Mouse (Mus musculus) gastrocnemius, adult 18-20 months (tissue): ENCODE measurements around the gene Rpe. TPM values are rescaled to one million over a fixed set of nuclear protein-coding genes. Genes with fewer than 3 reads are reported as not detected.
"Not testable (repeated sequence)": the region's sequence is repeated elsewhere in the genome, so short reads cannot be mapped to it uniquely, and the experiment has no call there.

ENCODE experiments used
- DNase-seq: peaks from one replicate; pipeline ENCODE4 v3.0.0; 2021; ENCODE audit warnings: low spot score
- long read RNA-seq, 2 experiments: library from polyadenylated mRNA; stranded (forward); transcript quantifications; one replicate each; pipeline ENCODE4 v2.0.0; 2021
- total RNA-seq, 2 experiments: library from RNA; stranded (reverse); gene quantifications; 2 replicates each; pipeline ENCODE4 v1.2.3; 2021

Rpe gene
- 10 to 100 TPM in 1 of 2 experiments, 1 to 10 TPM in 1; 9.6 to 11.0 TPM for total RNA-seq
- long read RNA-seq, experiment 1, transcript Rpe-201 (6 exons, 2,692 nt): major isoform, 8 of 18 reads
- long read RNA-seq, experiment 1, partial matches to known transcripts: 1 of 18 reads
- long read RNA-seq, experiment 1, other reads (novel, unspliced or antisense): 8 of 18 reads
- long read RNA-seq, experiment 2, transcript Rpe-201 (6 exons, 2,692 nt): major isoform, 8 of 15 reads
- long read RNA-seq, experiment 2, partial matches to known transcripts: 1 of 15 reads
- long read RNA-seq, experiment 2, other reads (novel, unspliced or antisense): 4 of 15 reads

GRCm38 (mm10) chr1:66700693-66701575, at the start of gene Rpe:
Rpe (plus strand) TSS chr1:66700831.
- DNase-seq: peak; percentile 92

- DNase-seq: no peak
These were observed 45.4 kb upstream of the Rpe start for GRCm38 (mm10) chr1:66655119-66655746.

DNA sequence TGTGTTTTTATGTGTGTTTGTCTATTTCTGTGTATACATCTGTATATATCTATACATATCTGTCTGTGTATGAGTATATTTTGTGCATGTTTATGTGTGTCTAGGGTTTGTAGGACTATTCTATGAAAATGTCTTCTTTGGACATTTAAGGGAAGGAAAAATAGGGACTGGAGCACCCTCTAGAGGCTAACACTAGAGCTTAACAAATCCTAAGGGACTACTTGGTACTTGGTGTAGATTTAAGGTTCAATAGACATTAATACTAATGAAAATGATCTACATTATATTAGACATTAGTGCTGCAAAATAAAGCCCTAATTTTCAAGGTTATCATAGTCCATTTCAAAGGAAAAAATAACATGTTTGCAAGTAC, 44.9 kb upstream of the Rpe start:
- DNase-seq: no peak

- DNase-seq: no peak
These were observed 29.2 kb upstream of the Rpe start for GRCm38 (mm10) chr1:66671475-66671874.

- DNase-seq: no peak
These were observed 27.8 kb upstream of the Rpe start for GRCm38 (mm10) chr1:66672812-66673211.

DNA sequence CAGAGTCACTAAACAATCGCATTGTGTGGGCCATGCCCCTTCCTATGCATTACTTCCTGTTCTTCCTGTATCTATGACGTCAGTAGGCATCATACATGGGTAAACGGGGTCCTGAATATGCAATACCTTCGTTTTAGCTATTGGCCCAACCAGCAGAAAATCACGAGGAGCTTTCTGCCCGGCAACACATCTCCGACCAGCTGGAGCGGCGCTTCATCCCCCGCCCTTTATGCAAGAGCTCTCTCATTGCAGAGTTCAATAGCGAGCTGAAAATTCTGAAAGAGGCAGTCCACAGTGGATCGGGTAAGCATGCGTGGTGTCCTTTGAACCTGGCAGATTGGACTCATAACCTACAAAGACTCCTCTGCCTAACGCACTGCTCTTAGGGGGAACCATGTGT, 22.7 kb upstream of the Rpe start:
- no peak for DNase-seq

DNA sequence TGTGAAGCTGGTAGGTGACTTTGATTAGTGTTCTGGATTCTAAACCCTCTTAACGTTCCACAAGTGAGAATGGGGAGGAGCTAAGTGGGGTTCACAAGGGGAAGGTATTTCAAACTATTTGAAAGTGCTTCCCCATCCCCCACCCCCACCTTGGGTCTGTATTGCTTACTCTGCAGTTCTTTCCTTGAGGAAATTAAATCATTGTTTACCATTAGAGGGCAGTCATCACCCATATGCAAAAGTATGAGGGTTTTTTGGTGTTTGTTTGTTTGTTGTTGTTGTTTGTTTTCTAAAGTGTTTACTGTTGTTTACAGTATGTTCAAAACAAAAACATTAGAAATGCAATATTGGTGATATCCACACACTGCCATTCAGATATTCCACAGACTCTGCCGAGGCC, 22.0 kb upstream of the Rpe start:
- no peak for DNase-seq

DNA sequence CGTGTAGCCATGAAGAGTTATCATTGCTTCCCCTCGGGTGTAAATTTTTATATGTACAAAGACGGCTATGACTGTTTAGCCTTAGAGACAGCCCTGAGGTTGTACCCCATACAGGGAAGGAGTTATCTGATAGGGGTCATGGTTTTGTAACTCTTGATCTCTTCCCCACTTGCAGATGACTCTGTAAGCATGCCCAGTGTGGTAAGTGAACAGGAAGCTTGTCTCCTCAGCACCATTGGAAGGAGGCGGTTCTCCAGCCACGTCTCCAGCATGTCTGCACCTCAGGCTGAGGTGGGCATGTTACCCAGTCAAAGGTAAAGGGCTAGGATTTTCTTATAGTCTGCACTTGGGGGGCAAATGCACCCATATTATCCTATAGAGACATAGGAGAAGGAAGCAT, 17.7 kb upstream of the Rpe start:
- DNase-seq: no peak

- DNase-seq: no peak
These were observed 8.9 kb upstream of the Rpe start for GRCm38 (mm10) chr1:66691772-66692171.

DNA sequence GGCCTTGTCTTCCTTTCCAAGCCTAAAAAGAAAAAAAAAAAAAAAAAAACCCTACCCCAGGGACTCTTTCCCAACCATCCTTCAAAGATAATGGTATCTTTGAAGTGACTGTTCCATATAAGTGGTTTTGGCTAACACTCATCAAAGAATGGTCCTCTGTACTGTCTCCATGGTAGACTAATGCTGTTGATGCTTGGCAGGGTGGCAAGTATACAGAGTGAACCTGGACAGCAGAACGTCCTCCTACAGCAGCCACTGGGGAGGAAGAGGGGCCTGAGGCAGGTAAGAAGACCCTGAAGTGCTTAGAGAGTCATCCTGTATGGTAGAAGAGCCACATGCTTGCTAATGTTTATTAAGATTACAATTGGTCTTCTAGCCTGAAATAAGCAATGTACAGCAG, 8.3 kb upstream of the Rpe start:
- no peak for DNase-seq

GRCm38 (mm10) chr1:66692780-66693392, 7.7 kb upstream of the Rpe start:
- DNase-seq: no peak

GRCm38 (mm10) chr1:66694266-66694665, 6.4 kb upstream of the Rpe start:
- DNase-seq: no peak

- DNase-seq: no peak
These were observed 5.3 kb upstream of the Rpe start for GRCm38 (mm10) chr1:66695296-66695695.

GRCm38 (mm10) chr1:66699630-66700029, 1.0 kb upstream of the Rpe start:
- DNase-seq: not testable (repeated sequence)

GRCm38 (mm10) chr1:66700149-66700692, 410 bp upstream of the Rpe start:
- no peak for DNase-seq

DNA sequence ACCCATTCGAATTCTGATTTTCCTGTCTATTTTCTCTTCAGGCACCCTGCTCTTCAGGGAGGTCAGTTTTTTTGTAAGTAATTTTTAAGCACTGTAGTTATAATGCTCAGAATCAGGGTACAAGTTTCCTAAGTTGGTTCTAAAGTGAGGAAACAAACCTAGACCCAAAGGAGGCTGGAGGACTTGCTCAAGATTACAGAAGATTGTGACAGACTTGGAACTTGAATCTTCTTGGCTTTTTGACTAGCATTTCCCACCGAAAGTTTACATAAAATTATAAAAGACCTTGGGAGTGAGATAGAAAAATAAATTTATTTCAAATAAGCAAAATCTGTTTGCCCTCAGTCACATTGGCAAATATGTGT, 927 bp downstream of the Rpe start:
- DNase-seq: no peak

GRCm38 (mm10) chr1:66702623-66703345, 2.2 kb downstream of the Rpe start:
- no peak for DNase-seq

DNA sequence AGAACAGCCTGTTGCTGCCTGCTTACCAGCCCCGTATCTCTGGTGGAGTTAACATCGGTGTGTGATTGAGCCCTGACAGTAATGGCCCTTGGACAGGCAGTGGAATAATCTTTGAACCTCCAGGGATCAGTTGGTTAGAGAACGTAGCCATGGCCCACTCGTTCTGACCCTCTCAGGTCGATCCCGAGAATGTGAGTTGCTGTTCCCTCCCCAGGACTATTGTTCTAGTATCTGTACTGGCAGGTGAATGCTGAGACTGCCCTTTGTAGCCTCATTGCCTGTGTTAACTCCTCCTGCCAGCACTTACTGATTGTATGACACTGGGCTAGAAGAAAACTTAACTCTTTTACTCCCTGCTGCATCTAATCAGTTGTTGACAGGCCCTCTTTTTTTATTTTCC, 3.9 kb downstream of the Rpe start:
- no peak for DNase-seq

- DNase-seq: no peak
These were observed 12.2 kb downstream of the Rpe start for GRCm38 (mm10) chr1:66712859-66713258.

- no peak for DNase-seq
These were observed 29.9 kb downstream of the Rpe start for GRCm38 (mm10) chr1:66730581-66730980.

DNA sequence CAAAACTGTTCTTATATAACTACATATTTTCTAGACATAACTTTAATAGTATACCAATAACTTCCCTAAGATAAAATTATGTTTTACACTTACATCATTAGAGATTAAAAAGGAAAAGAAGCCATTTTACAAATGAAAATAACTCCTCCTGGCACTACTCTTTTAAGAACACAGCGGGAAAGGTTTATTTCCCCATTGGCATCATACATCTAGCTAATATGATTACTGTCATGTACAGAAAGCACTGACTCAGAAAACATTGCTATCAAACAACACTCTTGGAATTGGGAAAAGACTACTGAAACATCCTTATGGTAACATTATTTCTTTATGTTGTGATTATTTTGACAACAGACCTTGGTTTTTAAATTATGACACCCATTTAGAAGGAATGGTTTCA, 68.1 kb downstream of the Rpe start:
- no peak for DNase-seq
